Mouse (Mus musculus): ENCODE data around the gene Slc30a3. TPM values are rescaled to one million over a fixed set of nuclear protein-coding genes. Genes with fewer than 3 reads are reported as not detected.
A peak's percentile ranks its signal among the peaks of the same experiment; 100 is the strongest.

The Slc30a3 gene
- total RNA-seq, 2 experiments from 2014 or later = not detected

- intact Hi-C loops (cut with DNase I) = no loop called here
- DNase-seq = no peak
These were observed 13.8 kb downstream of the Slc30a3 start for GRCm38 (mm10) chr5:31094100-31094798.

GRCm38 (mm10) chr5:31093151-31094041 is 14.6 kb downstream of the Slc30a3 start:
- intact Hi-C loops (cut with DNase I) = no loop called here
- DNase-seq = no peak

- DNase-seq = no peak
- intact Hi-C loops (cut with DNase I) = no loop called here
These were observed 15.6 kb downstream of the Slc30a3 start for GRCm38 (mm10) chr5:31092231-31092975.

GRCm38 (mm10) chr5:31087131-31087530 is 20.9 kb downstream of the Slc30a3 start:
- intact Hi-C loops (cut with DNase I) = no loop called here

GRCm38 (mm10) chr5:31086606-31087005 is 21.4 kb downstream of the Slc30a3 start:
- intact Hi-C loops (cut with DNase I) = no loop called here
- DNase-seq = no peak

More at GRCm38 (mm10) chr5:31087131-31087530, 20.9 kb downstream of the Slc30a3 start:
- DNase-seq = no peak

- intact Hi-C loops (cut with DNase I) = no loop called here
- no peak for DNase-seq
These were observed 24.1 kb downstream of the Slc30a3 start for GRCm38 (mm10) chr5:31083949-31084348.

- DNase-seq = no peak
- intact Hi-C loops (cut with DNase I) = no loop called here
These were observed 25.0 kb downstream of the Slc30a3 start for GRCm38 (mm10) chr5:31082935-31083625.

- DNase-seq = peak in 1 of 2 experiments; percentile 58
- intact Hi-C loops (cut with DNase I) = no loop called here
These were observed 25.7 kb downstream of the Slc30a3 start for GRCm38 (mm10) chr5:31082355-31082754.

- DNase-seq = no peak
- intact Hi-C loops (cut with DNase I) = no loop called here
These were observed 26.7 kb downstream of the Slc30a3 start for GRCm38 (mm10) chr5:31081386-31081785.

- DNase-seq = no peak
- intact Hi-C loops (cut with DNase I) = no loop called here
These were observed 27.3 kb downstream of the Slc30a3 start for GRCm38 (mm10) chr5:31080795-31081164.

GRCm38 (mm10) chr5:31080059-31080794 is 27.8 kb downstream of the Slc30a3 start:
- intact Hi-C loops (cut with DNase I) = no loop called here
- DNase-seq = no peak

- no peak for DNase-seq
These were observed 31.7 kb downstream of the Slc30a3 start for GRCm38 (mm10) chr5:31076346-31076745.

GRCm38 (mm10) chr5:31073176-31073575 is 34.9 kb downstream of the Slc30a3 start:
- intact Hi-C loops (cut with DNase I) = no loop called here
- DNase-seq = no peak

More at GRCm38 (mm10) chr5:31076346-31076745, 31.7 kb downstream of the Slc30a3 start:
- intact Hi-C loops (cut with DNase I) = no loop called here

- intact Hi-C loops (cut with DNase I) = no loop called here
- no peak for DNase-seq
These were observed 36.2 kb downstream of the Slc30a3 start for GRCm38 (mm10) chr5:31071821-31072220.

GRCm38 (mm10) chr5:31071059-31071458 is 37.0 kb downstream of the Slc30a3 start:
- intact Hi-C loops (cut with DNase I) = no loop called here
- no peak for DNase-seq

- intact Hi-C loops (cut with DNase I) = no loop called here
- DNase-seq = no peak
These were observed 38.2 kb downstream of the Slc30a3 start for GRCm38 (mm10) chr5:31069810-31070209.

- intact Hi-C loops (cut with DNase I) = loop anchor here (5.0 kb wide), 1 partner anchor 52 kb away; the partner anchor contains the start of genes Dnajc5g and Slc30a3
- DNase-seq = no peak
These were observed 52.6 kb downstream of the Slc30a3 start for GRCm38 (mm10) chr5:31055216-31056140.

Data from gastrocnemius, postnatal 36 days (tissue).